Mouse (Mus musculus) hindbrain, embryonic 14.5 days (tissue): Measurements from ENCODE around the gene Gmds. TPM values are rescaled to one million over a fixed set of nuclear protein-coding genes. Genes with fewer than 3 reads are reported as not detected.

Source experiments
- ATAC-seq: fragments of 200-750 bp; cut with Nextera tagmentation; 2 replicates; pipeline ENCODE4 v1.8.0; 2017; ENCODE audit warnings: moderate number of reproducible peaks, mild to moderate bottlenecking, moderate TSS enrichment, moderate library complexity; ENCODE audit not compliant: low FRiP score
- DNase-seq: peaks from one replicate; pipeline ENCODE4 v3.0.0-alpha.2; 2015; ENCODE audit warnings: low spot score
- H3K27ac ChIP-seq: fragments of 300-500 bp; sonication (generic); 2 replicates; pipeline ENCODE4 v1.5.1; 2014; ENCODE audit warnings: mild to moderate bottlenecking, moderate library complexity
- H3K27me3 ChIP-seq: fragments of 300-500 bp; sonication (generic); 2 replicates; pipeline ENCODE4 v1.6.1; 2014; ENCODE audit warnings: mild to moderate bottlenecking, low read length, mixed read lengths; ENCODE audit not compliant: control insufficient read depth, insufficient read depth
- H3K36me3 ChIP-seq: fragments of 300-500 bp; sonication (generic); replicated peaks from 2 replicates; pipeline ENCODE4 v1.6.1; 2014; ENCODE audit not compliant: control insufficient read depth, insufficient read depth
- H3K4me1 ChIP-seq: fragments of 300-500 bp; sonication (generic); replicated peaks from 2 replicates; pipeline ENCODE4 v1.6.1; 2014; ENCODE audit warnings: antibody characterized with exemption, low read length, mixed read lengths; ENCODE audit not compliant: control insufficient read depth, insufficient read depth
- H3K4me2 ChIP-seq: fragments of 300-500 bp; sonication (generic); replicated peaks from 2 replicates; pipeline ENCODE4 v1.6.1; 2014; ENCODE audit warnings: mild to moderate bottlenecking, moderate library complexity
- H3K4me3 ChIP-seq: fragments of 300-500 bp; sonication (generic); replicated peaks from 2 replicates; pipeline ENCODE4 v1.5.1; 2014; ENCODE audit warnings: mild to moderate bottlenecking, low read length
- H3K9ac ChIP-seq: fragments of 300-500 bp; sonication (generic); 2 replicates; pipeline ENCODE4 v1.6.1; 2014
- H3K9me3 ChIP-seq: fragments of 300-500 bp; sonication (generic); 2 replicates; pipeline ENCODE4 v1.6.1; 2016; ENCODE audit warnings: low read length; ENCODE audit not compliant: control insufficient read depth
- WGBS: fragments of 180-500 bp; shearing (Covaris S2); extraction: QIAGEN DNeasy Blood & Tissue Kit; methylation state at CpG from one replicate; pipeline ENCODE4 v1.1.7; 2014; 5-methylcytosine and 5-hydroxymethylcytosine counted together
- polyA plus RNA-seq: library from polyadenylated mRNA; unstranded; fragments of >200 nt; fragmentation: Nextera tagmentation; extraction: Ambion mirVana; gene quantifications from 2 replicates; pipeline ENCODE4 v1.2.1, GENCODE M21; 2014

Gene Gmds
- polyA plus RNA-seq, 1 experiment from 2014 or later: 39.8 TPM

GRCm38 (mm10) chr13:32178682-32179081, 159.9 kb downstream of the Gmds start:
- Histone ChIP-seq H3K4me2 (no peak overlapping the region), H3K36me3 (no peaks in the 10 kb centered on the region), H3K9ac (no peak overlapping the region), H3K27me3 (no peaks in the 10 kb centered on the region), H3K9me3 (no peaks in the 10 kb centered on the region), H3K4me1 (no peaks in the 10 kb centered on the region), H3K27ac (no peak overlapping the region), H3K4me3 (no peak overlapping the region)
- WGBS: 97% methylated on average over 1 of the region's 1 CpGs
- DNase-seq (no peak), ATAC-seq (no peak)

GRCm38 (mm10) chr13:32177852-32178453, 160.6 kb downstream of the Gmds start:
- no peak for ATAC-seq

GRCm38 (mm10) chr13:32175028-32175427, 163.5 kb downstream of the Gmds start:
- H3K9ac ChIP-seq: no peak overlapping the region
- H3K4me2 ChIP-seq: no peak overlapping the region
- DNase-seq (no peak), ATAC-seq (no peak)
- H3K4me1 ChIP-seq: no peaks in the 10 kb centered on the region
- H3K36me3 ChIP-seq: no peaks in the 10 kb centered on the region
- WGBS: 87% methylated on average over 2 of the region's 2 CpGs
- H3K9me3 ChIP-seq: no peaks in the 10 kb centered on the region
- no peak overlapping the region for H3K4me3 ChIP-seq
- no peaks in the 10 kb centered on the region for H3K27me3 ChIP-seq
- no peak overlapping the region for H3K27ac ChIP-seq

More at GRCm38 (mm10) chr13:32177852-32178453, 160.6 kb downstream of the Gmds start:
- Histone ChIP-seq H3K9me3 (no peaks in the 10 kb centered on the region), H3K4me1 (no peaks in the 10 kb centered on the region), H3K27ac (no peak overlapping the region), H3K9ac (no peak overlapping the region), H3K4me3 (no peak overlapping the region), H3K36me3 (no peaks in the 10 kb centered on the region), H3K27me3 (no peaks in the 10 kb centered on the region), H3K4me2 (no peak overlapping the region)
- WGBS: 76% methylated on average over 2 of the region's 2 CpGs
- no peak for DNase-seq

- Histone ChIP-seq H3K4me2 (no peak overlapping the region), H3K36me3 (no peaks in the 10 kb centered on the region), H3K27me3 (no peaks in the 10 kb centered on the region), H3K9me3 (no peaks in the 10 kb centered on the region), H3K4me3 (no peak overlapping the region), H3K9ac (no peak overlapping the region), H3K27ac (no peak overlapping the region), H3K4me1 (no peaks in the 10 kb centered on the region)
- WGBS: 20% methylated on average over 5 of the region's 5 CpGs
- DNase-seq (no peak), ATAC-seq (0 out of 2 replicates have a peak, but pooled peaks have one; percentile 46)
Measured at GRCm38 (mm10) chr13:32169173-32169572, 169.4 kb downstream of the Gmds start.

- Histone ChIP-seq H3K4me1 (no peaks in the 10 kb centered on the region), H3K9me3 (no peaks in the 10 kb centered on the region), H3K9ac (no peak overlapping the region), H3K27me3 (no peaks in the 10 kb centered on the region), H3K27ac (no peak overlapping the region), H3K36me3 (no peaks in the 10 kb centered on the region), H3K4me3 (no peak overlapping the region), H3K4me2 (no peak overlapping the region)
- 88% methylated on average over 6 of the region's 6 CpGs for WGBS
- ATAC-seq (no peak), DNase-seq (no peak)
Measured at GRCm38 (mm10) chr13:32167806-32168205, 170.7 kb downstream of the Gmds start.

GRCm38 (mm10) chr13:32165581-32165980, 173.0 kb downstream of the Gmds start:
- no peak for DNase-seq
- Histone ChIP-seq H3K36me3 (no peaks in the 10 kb centered on the region), H3K27me3 (no peaks in the 10 kb centered on the region), H3K27ac (no peak overlapping the region), H3K4me3 (no peak overlapping the region), H3K9ac (no peak overlapping the region), H3K4me1 (no peaks in the 10 kb centered on the region), H3K4me2 (no peak overlapping the region), H3K9me3 (no peaks in the 10 kb centered on the region)
- ATAC-seq: no peak
- WGBS: 19% methylated on average over 2 of the region's 2 CpGs

GRCm38 (mm10) chr13:32161567-32161966, 177.0 kb downstream of the Gmds start:
- ATAC-seq (no peak), DNase-seq (no peak)
- no peaks in the 10 kb centered on the region for H3K36me3 ChIP-seq
- no peak overlapping the region for H3K27ac ChIP-seq
- no peak overlapping the region for H3K4me3 ChIP-seq
- no peaks in the 10 kb centered on the region for H3K9me3 ChIP-seq
- H3K4me2 ChIP-seq: no peak overlapping the region
- no peaks in the 10 kb centered on the region for H3K27me3 ChIP-seq
- H3K4me1 ChIP-seq: no peaks in the 10 kb centered on the region
- H3K9ac ChIP-seq: no peak overlapping the region
- 60% methylated on average over 2 of the region's 2 CpGs for WGBS

- Histone ChIP-seq H3K4me3 (no peak overlapping the region), H3K36me3 (no peaks in the 10 kb centered on the region), H3K27ac (no peak overlapping the region), H3K27me3 (no peaks in the 10 kb centered on the region), H3K4me2 (no peak overlapping the region), H3K4me1 (no peaks in the 10 kb centered on the region), H3K9me3 (no peaks in the 10 kb centered on the region), H3K9ac (no peak overlapping the region)
- no peak for DNase-seq
- WGBS: 53% methylated on average over 2 of the region's 2 CpGs
- no peak for ATAC-seq
Measured at GRCm38 (mm10) chr13:32158240-32158639, 180.3 kb downstream of the Gmds start.

GRCm38 (mm10) chr13:32145916-32146315, 192.6 kb downstream of the Gmds start:
- no peak overlapping the region for H3K4me3 ChIP-seq
- H3K4me2 ChIP-seq: no peak overlapping the region
- DNase-seq (no peak), ATAC-seq (no peak)
- H3K9ac ChIP-seq: no peak overlapping the region
- no peaks in the 10 kb centered on the region for H3K27me3 ChIP-seq
- WGBS: 70% methylated on average over 1 of the region's 1 CpGs
- no peak overlapping the region for H3K27ac ChIP-seq
- no peaks in the 10 kb centered on the region for H3K36me3 ChIP-seq
- H3K4me1 ChIP-seq: no peaks in the 10 kb centered on the region
- H3K9me3 ChIP-seq: no peaks in the 10 kb centered on the region

GRCm38 (mm10) chr13:32145179-32145578, 193.4 kb downstream of the Gmds start:
- no peak overlapping the region for H3K27ac ChIP-seq
- 55% methylated on average over 2 of the region's 2 CpGs for WGBS
- no peak for DNase-seq
- H3K9ac ChIP-seq: no peak overlapping the region
- no peak overlapping the region for H3K4me2 ChIP-seq
- no peak for ATAC-seq
- no peaks in the 10 kb centered on the region for H3K9me3 ChIP-seq
- H3K4me1 ChIP-seq: no peaks in the 10 kb centered on the region
- no peaks in the 10 kb centered on the region for H3K36me3 ChIP-seq
- no peaks in the 10 kb centered on the region for H3K27me3 ChIP-seq
- no peak overlapping the region for H3K4me3 ChIP-seq
